Mouse (Mus musculus): ENCODE measurements around the gene 2410004P03Rik. TPM values are rescaled to one million over a fixed set of nuclear protein-coding genes. Genes with fewer than 3 reads are reported as not detected.
"Not testable (repeated sequence)": the region's sequence is repeated elsewhere in the genome, so short reads cannot be mapped to it uniquely, and the experiment has no call there.

2410004P03Rik gene
- total RNA-seq, 2 experiments from 2014 or later, result not detected

DNA sequence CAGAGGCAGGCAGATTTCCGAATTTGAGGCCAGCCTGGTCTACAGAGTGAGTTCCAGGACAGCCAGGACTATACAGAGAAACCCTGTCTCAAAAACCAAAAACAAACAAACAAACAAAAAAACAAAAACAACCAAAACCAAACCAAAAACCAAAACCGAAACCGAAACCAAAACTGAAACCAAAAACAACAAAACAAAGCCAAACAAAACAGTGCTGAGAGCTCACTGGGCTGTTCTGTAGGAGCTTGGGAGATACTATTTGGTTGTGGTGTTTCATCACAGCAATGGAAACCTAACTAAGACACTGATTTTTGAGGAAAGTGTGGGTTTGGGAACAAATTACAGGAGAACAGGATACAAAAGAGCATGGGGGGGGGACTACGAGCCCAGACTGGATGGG, 10.6 kb upstream of the 2410004P03Rik start:
- DNase-seq (ENCODE audit: low spot score), result no peak

DNA sequence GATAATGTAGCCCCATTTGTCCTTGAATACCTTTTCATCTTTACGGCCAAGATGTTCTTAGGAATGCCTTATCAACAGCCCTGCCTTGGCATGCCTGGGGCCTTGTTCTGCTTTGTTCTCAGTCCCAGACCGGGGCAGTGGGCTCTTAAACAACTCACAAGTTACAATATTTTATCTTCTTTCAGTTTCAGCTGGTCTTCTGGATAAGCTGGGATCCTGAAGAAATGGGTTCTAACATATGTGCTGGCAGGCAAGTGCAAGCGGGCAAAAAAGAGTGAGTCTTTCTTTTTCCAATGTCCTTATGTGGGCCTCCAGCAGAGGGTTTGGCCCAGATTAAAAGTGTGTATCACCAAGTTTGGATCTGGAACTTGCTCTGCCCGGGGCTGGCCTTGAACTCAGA, 9.6 kb upstream of the 2410004P03Rik start:
- not testable (repeated sequence) for DNase-seq (ENCODE audit: low spot score)

DNA sequence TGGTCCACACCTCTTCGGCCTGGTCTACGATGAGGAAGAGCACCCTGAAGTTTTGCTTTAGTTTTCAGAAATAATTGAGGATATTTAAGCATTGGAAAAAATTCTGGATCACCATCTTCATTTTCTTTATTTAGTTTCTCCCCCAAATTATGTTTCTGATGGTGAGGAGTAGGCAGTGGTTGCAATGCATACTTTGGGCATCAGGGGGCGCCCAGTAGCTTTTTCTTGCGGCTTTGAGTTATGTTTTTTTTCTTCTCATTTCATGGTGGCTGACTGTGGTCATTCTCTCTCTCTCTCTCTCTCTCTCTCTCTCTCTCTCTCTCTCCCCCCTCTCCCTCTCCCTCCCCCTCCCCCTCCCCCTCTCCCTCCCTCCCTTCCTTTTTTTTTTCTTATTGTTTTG, 6.9 kb upstream of the 2410004P03Rik start:
- peak; percentile 36 for DNase-seq (ENCODE audit: low spot score)

DNA sequence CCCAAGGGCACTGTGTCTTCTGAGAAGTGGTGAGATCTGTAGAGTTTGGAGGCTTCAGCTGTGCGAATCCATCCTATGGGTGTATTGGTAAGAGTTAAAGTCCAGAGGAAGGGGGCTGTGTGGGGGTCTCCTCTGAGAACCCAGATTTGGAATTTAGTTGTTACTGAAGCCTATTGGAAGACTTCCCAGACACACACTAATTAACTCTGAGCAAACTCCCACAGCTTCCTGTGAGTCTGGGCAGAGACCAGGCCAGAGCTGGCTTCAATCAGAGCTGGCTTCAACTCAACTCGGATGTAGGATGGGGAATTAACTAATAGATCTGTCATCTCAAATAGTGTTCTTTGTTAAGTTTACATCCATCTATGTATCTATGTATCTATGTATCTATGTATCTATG, 4.2 kb upstream of the 2410004P03Rik start:
- no peak for DNase-seq (ENCODE audit: low spot score)

DNA sequence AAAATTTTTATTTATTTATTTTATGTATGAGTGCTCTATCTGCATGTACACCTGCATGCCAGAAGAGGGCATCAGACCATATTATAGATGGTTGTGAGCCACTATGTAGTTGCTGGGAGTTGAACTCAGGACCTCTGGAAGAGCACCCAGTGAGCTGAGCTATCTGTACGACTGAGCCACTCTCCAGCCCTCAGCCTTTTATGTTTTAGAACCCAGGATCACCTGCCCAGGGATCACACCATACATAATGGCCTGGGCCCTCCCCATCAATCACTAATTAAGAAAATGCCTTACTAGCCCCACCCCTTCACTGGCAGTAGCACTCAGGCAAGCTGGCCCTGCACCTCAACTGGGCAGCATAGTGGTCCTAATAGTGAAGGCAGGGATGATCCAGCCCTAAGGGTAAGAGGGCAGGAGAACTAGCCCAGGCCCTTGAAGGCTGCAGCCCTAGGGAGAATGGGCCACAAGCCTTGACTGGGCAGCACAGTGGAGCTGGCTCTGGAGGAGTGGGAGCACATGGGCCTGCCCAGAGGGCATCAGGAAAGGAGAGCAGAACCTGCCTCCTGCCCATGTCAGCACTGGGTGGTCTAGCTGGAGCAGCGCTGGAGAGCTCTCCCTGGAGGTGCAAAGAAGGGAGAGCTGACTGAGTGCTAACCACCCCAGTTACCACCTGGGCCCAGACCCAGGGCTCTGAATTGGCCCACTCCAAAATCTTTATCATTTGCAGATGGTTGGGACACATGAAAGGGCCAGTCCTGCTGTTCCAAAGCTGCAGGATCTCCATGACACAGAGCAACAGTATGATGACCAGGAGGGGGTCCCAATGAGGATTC, 756 bp upstream of the 2410004P03Rik start:
- no peak for DNase-seq (ENCODE audit: low spot score)

DNA sequence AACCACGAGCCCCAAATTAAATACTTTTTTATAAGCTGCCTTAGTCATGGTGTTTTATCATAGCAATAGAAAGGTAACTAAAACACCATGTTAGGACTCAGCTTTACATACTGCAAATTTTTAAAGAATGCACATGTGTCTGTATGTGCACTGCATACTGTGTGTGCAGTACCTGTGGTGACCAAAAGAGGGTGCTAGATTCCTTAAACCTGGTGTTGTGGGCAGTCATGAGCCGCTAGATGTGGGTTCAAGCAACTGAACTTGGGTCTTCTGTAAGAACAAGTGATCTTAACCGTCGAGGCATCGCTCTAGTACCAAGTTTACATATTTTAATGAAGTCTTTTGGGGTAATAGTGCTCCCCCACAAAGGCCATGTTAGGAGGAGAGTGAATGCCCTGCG, 2.1 kb downstream of the 2410004P03Rik start:
- DNase-seq (ENCODE audit: low spot score), result no peak

DNA sequence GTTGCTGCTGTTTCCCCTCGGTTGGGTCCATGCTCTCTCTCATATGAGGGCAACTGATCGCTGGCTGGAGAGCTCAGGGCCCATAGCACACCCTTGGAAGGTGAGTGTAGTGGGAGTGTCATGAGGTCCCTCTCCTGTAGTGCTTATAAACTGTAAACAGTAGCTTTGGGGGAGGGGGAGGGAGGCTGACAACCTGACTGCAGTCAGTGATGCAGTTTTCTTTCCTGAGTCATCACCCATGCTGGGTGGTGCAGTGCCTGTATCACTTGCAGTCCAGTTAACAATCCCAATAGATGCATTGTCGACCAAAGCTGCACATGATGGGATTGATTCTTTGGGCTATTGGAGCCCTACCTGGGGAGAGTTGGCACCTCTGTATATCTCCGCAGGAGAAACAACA, 10.3 kb downstream of the 2410004P03Rik start:
- no peak for DNase-seq (ENCODE audit: low spot score)

DNA sequence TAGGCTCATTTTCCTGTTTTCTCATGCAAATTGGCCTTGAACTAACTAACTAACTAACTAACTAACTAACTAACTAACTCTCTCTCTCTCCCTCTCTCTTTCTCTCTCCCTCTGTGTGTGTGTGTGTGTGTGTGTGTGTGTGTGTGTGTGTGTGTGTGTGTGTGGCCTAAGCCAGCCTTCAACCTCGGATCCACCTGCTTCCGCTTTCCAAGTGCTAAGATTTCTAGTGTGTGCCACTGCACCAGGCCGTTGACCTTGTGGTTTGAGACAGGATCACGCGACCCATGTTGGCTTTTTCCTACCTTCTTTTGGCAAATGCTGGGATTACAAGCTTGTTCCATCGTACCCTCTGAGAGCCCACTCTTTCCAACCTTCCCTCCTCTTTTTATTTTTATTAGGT, 10.9 kb downstream of the 2410004P03Rik start:
- no peak for DNase-seq (ENCODE audit: low spot score)

DNA sequence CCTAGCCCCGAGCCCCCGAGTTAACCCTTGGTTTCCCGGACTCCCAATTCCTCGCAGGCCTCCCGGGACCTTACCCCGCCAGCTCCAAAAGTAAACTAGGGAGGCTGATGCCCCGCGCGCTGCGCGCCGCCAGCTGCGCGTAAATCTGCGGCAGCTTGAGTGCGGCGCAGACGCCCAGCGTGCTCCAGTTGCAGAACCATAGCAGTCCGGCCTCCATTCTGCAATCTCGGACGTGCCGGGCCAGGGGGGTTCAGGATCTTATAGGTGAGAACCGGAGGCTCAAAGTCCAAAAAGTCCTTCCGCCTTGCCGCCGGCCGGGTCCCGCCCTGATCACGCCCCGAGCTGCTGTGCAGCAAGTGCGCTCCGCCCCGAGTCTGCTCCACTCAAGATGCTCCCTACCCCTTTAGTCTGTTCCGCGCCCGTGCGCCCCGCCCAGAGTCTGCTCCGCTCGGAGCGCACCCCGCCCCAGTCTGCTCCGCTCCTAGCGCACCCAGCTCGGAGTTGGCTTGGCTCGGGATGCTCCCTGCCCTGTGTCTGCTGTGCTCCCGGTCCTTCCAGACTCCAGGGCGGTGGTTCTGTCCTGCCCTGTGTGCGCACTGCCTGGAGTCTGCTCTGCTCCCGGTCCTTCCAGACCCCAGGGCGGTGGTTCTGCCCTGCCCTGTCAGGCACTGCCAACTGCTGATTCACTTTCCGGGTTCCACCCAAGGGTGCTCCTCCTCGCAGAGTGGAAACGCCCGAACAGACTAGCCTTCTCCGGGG, 11.6 kb downstream of the 2410004P03Rik start, which contains the start of gene Pqlc3:
Gene Pqlc3, minus strand, starts transcription at position 670 of the 759 bp plus-strand sequence.
- DNase-seq (ENCODE audit: low spot score), result peak; percentile 86

DNA sequence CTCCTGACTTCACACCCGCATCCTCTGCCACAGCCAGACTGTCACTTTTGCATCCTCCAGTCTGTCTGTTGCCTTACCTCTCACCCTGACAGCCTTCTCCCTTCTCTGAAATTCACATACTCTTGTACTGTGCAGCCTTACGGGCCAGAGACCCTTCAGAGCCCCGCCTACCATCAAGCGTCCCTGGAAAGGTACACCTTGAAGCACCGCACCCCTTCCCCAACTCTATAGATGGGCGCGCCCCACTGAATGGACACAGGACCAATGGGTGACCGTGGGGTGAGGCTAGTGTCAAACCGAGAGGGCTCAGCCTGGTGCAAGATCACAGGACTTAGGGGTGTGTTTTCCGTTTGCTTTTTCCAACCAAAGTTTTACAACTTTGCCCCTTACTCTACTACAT, 12.4 kb downstream of the 2410004P03Rik start:
- no peak for DNase-seq (ENCODE audit: low spot score)

DNA sequence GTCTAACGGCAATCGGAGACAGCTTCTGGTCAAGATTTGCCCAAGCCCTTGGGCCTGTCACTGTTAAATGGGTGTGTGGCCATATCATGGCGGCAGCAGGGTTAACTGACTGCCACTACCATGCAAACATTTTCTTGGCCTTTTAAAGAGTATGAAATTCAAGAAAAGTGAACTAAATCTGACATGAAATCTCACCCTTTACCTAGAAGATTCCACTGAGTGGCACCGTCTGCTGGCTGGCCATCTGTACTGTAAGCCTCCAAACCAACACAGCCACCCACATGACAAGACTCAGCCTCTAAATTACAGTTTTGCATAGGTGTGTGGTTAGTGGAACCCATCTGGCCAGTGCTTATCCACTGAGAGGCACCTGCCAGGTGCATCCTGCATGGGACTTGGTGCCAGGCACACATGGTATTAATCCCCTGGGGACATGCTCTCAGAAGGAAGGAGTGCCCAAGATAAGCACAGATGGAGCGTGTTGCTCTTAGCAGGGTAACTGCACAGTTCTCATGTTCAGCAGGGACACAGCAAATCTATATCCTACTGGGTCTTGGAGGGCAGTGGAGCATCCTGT, 14.6 kb downstream of the 2410004P03Rik start:
- DNase-seq (ENCODE audit: low spot score), result no peak

DNA sequence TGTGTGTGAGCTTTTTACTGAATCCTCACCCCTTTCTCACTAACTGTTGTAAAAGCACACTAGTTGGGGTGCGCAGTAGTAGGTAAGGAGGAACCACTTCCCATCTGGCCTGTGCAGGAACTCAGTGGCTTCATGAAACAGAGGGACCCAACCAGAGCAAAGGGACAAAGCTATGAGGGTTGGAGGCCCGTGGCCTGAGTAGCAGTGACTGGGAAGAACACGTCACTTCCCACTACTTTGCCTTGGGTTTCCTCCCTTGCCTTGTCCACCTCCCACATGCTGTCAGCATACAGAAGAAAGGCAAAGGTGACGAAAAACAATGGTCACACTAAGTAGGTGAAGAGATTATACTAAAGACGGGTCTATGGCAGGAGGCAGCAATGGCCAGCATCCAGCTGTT, 15.2 kb downstream of the 2410004P03Rik start:
- DNase-seq (ENCODE audit: low spot score), result no peak

DNA sequence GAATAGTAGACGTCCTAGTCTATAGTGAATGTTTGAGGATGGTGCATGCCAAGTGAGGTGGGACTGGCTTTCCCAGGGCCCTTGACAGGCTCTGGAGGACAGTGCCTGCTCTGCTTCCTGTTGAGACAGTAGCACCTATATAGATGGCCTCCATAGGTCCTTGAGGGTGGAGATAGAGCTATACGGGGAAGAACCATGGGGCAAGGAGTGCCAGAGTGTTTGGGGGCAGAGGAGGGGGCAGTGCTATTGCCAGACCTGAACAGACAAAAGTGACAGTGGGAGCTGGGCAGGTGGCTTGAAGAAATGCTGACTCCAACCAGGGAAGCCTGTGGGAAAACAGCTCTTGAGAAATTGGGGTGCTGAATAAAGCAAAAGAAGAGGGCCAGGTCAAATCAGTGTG, 17.2 kb downstream of the 2410004P03Rik start:
- no peak for DNase-seq (ENCODE audit: low spot score)

DNA sequence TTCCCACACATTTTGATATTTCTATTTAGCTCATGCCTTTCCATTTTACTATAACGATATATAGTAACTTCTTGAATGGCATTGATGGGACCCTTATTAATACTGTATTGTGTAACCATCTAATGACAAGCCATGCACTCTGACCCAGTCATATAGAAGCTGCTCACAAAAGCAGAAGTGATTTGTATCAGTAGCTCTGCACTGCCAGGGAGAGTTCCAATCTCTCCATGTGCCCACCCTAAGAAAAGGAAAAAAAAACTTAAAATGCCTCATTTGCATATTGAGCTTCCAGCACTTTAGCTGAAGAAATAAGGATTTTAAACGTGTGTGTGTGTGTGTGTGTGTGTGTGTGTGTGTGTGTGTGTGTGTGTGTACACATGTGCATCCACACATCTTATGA, 19.2 kb downstream of the 2410004P03Rik start:
- DNase-seq (ENCODE audit: low spot score), result no peak

DNA sequence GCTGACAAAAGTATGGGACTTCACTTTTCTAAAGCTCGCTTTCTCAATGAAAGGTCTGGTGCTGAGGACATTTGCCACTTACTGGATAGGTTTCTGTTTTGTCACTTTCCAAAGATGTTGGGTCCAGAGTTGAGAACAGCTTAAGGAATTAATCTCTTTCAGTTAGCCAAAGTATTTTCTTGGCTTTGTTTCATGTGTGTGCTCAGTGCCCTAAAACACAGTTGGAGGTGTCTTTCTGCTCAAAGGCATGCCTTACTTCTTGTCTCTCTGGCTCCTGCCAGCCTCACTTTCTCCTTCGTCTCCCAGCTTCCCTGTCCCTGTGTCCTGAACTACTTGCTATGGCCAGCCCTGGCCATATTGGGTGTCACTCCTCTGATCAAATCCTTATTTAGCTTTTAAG, 20.2 kb downstream of the 2410004P03Rik start:
- no peak for DNase-seq (ENCODE audit: low spot score)

DNA sequence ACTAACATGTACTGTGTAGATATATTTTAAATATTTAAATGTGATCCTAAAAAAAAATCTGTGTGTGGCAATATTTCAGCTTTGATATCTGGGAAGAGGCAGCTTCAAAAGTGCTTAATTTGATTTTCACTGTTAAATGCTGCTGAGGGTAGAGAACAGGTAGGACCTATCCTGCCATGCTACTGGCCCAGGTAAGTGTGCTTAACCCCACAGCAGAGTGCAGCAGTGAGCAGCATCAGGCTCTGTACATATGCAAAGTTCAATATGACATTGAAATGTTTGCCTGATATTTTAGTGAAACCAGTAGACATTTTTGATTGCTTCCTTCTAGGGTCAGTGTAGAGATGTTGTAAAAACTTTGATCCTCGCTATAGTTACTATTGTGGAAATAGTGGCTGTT, 25.7 kb downstream of the 2410004P03Rik start:
- DNase-seq (ENCODE audit: low spot score), result no peak

DNA sequence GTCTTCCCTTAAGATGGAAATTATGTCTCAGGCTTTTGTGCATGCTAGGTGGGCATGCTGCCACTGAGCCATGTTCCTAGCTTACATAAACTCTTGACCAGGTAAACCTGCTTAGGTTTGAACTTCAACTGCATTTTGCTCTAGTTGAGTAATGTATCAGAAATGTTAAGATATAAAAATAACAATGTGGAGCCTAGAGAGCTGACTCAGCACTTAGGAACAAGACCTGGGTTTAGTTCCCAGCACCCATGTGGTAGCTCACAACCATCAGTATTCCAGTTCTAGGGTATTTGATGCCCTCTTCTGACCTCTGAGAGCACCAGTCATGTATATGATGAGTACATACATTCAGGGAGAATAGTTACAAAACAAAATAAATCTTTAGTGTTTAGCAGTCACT, 34.4 kb downstream of the 2410004P03Rik start:
- DNase-seq (ENCODE audit: low spot score), result no peak

DNA sequence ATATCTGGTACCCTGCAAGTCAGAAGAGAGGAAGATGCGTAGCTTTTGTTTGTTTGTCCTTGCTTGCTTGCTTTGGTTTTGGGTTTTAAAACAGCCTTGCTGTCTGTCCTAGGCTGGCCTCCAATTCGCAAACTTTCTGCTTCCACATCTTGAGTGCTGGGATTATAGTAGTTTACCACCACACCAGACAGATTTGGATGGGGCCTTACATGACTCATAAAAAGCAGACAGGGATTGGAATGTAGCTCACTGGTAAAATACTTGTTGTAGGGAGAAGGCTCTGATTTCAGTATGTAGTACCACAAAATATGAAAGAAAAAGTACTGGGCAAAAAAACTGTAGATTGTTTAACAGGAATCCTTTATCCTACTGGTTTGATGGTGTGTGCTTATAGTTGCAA, 44.7 kb downstream of the 2410004P03Rik start:
- no peak for DNase-seq (ENCODE audit: low spot score)

DNA sequence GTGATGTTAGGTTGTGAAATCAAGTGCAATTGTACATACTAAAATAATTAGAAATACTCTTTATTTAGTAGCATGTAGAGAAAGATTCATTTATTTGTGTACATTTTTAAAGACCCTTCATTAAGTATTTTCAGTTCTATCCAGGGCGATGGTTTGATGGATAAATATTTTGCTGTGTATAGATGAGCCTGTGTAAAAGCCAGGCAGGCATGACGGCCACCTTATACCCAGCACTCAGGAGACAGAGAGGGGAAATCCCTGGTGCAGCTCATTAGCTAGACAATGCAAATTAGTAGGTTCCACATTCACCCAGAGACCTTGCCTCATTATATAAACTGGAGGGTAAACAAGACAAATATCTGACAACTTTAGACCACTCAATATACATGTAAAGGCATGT, 48.2 kb downstream of the 2410004P03Rik start:
- DNase-seq (ENCODE audit: low spot score), result no peak

DNA sequence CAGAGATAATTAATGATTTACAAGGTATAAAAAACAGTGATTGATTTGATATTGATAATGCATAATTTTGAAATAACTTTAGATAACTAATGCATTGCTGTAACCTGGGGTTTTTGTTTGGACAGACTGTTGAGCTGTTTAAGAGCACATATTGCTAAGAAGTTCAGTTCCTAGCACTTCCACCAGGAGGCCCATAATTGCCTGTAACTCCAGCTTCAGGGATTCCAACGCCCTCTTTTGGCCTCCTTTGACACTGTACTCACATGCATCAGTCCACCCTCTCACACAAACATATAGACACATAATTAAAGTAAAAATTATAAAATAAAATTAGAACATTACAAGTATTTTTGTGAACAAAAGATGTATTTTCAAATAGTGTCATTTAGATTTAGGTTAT, 52.7 kb downstream of the 2410004P03Rik start:
- DNase-seq (ENCODE audit: low spot score), result no peak
